Mouse (Mus musculus) Patski (cell line): ENCODE data around the gene Lmo7. TPM values are rescaled to one million over a fixed set of nuclear protein-coding genes. Genes with fewer than 3 reads are reported as not detected.

Source experiments
- ATAC-seq: fragments of 100-300 bp; one replicate; pipeline ENCODE4 v1.8.0; 2021
- CTCF ChIA-PET: fragments of 350-600 bp; sonication (Branson Sonifier 250); formaldehyde crosslinking; loops from one replicate; lab custom pipeline; 2022; ENCODE audit warnings: inconsistent platforms; lab: Charles Lee
- POLR2A ChIA-PET: fragments of 350-600 bp; sonication (Branson Sonifier 250); formaldehyde crosslinking; loops from one replicate; lab custom pipeline; 2022; ENCODE audit warnings: antibody characterized with exemption, inconsistent platforms; lab: Charles Lee
- DNase-seq: peaks from one replicate; pipeline ENCODE4 v3.0.0-alpha.2; 2011; ENCODE audit warnings: low read depth, low spot score
- H3K27me3 ChIP-seq: fragments of 371-371 bp; one replicate; pipeline ENCODE4 v1.5.1; 2021
- CTCF ChIP-seq: fragments of 100-300 bp; IDR thresholded peaks from one replicate; pipeline ENCODE4 v1.5.1; 2021
- in situ Hi-C: fragments of 300-500 bp; cut with MboI; formaldehyde crosslinking; loops from 3 replicates; pipeline ENCODE4 v1.11.1; 2018; ENCODE audit warnings: low pct_unique_long_range_greater_than_20kb, mixed read lengths
- polyA plus RNA-seq: library from polyadenylated mRNA; unstranded; gene quantifications from one replicate; pipeline ENCODE4 v1.2.3, GENCODE M21; 2021

Lmo7 gene
- polyA plus RNA-seq, 1 experiment from 2014 or later = 60.7 TPM

GRCm38 (mm10) chr14:101843443-101843842 lies 113.7 kb downstream of the Lmo7 start:
- CTCF ChIA-PET = interaction anchor here (0.9 to 2.2 kb wide), 3 partner anchors 13 to 40 kb away, joined by 3 to 5 read pairs (median 3); no protein-coding TSS in a partner anchor
- DNase-seq = no peak

GRCm38 (mm10) chr14:101844467-101844866 lies 114.7 kb downstream of the Lmo7 start:
- no peak for TF ChIP-seq CTCF
- no peaks in the 10 kb centered on the region for H3K27me3 ChIP-seq
- ATAC-seq = peak; percentile 49
- DNase-seq = no peak
- in situ Hi-C loops = no loop called here
- CTCF ChIA-PET = interaction anchor here (2.2 kb wide), 1 partner anchor 26 kb away, joined by 5 read pairs; no protein-coding TSS in a partner anchor
- POLR2A ChIA-PET = interaction anchor here (0.6 to 1.0 kb wide), 4 partner anchors 11 to 58 kb away, joined by 3 to 5 read pairs (median 3); no protein-coding TSS in a partner anchor

More at GRCm38 (mm10) chr14:101843443-101843842, 113.7 kb downstream of the Lmo7 start:
- ATAC-seq = no peak
- no peaks in the 10 kb centered on the region for H3K27me3 ChIP-seq
- in situ Hi-C loops = no loop called here
- POLR2A ChIA-PET = interaction anchor here (0.8 kb wide), 1 partner anchor 10 kb away, joined by 5 read pairs; no protein-coding TSS in a partner anchor
- no peak for TF ChIP-seq CTCF

DNA sequence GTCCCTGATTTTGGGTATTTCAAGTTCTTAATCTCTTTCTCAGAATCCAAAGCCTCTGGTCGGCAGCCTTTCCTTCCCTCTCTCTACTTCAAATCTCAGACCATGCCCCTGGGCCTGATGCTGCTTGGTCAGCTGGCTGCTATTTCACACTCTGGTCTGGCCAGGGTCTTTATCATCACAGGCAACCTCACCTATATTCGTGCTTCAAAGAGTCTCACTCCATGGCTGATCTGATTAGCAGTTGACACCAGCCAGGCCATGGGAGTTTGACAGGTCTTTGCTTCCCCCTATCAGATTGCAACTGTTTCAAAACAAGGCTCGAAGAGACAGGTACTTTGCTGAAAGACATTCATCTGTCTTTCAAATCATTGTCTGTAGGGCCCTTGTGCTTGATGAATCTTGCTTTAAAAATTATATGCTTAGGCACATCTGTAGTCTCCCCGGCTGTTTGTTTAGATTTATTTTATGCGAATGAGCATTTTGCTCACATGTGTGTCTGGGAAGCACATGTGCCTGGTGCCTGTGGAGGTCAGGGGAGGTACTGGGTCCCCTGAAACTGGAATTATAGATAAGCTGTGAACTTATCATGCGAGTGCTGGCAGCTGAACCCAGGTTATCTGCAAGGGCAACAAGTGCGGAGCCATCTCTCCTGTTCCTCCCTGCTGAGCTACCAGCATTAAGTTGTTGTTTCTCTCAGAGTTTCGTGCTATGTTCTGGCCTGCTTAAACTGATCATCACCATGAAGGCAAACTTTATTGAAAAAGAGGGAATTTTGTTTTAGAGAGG lies 116.5 kb downstream of the Lmo7 start:
- in situ Hi-C loops = no loop called here
- no peak for ATAC-seq
- ChIA-PET POLR2A (no interaction called here), CTCF (interaction anchor here (1.1 kb wide), 1 partner anchor 10 kb away, joined by 3 read pairs; no protein-coding TSS in a partner anchor)
- no peak for TF ChIP-seq CTCF
- H3K27me3 ChIP-seq = no peaks in the 10 kb centered on the region
- DNase-seq = no peak

DNA sequence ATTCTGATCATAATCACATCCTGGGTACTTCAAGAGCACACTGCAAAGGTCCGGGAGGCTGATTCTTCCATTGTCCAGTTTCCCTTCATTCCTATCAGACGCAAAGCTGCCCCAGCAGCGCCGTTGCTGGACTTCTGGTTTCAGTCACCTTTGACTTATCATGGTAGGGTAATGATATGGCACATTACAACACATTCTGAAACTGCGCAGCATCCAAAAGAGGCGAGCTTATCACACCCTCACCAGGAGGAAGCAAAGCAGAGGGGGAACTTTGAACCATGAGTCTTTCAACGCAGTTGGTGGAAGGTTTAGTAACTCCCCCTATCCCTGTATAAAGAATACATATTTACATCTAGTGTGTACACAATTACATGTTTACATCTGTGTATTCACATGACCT lies 117.8 kb downstream of the Lmo7 start:
- in situ Hi-C loops = no loop called here
- TF ChIP-seq CTCF = no peak
- H3K27me3 ChIP-seq = no peaks in the 10 kb centered on the region
- POLR2A ChIA-PET = interaction anchor here (0.6 kb wide), 1 partner anchor 1438 kb away, joined by 3 read pairs; no protein-coding TSS in a partner anchor
- CTCF ChIA-PET = interaction anchor here (0.9 kb wide), 1 partner anchor 12 kb away, joined by 3 read pairs; no protein-coding TSS in a partner anchor
- DNase-seq = no peak
- no peak for ATAC-seq

DNA sequence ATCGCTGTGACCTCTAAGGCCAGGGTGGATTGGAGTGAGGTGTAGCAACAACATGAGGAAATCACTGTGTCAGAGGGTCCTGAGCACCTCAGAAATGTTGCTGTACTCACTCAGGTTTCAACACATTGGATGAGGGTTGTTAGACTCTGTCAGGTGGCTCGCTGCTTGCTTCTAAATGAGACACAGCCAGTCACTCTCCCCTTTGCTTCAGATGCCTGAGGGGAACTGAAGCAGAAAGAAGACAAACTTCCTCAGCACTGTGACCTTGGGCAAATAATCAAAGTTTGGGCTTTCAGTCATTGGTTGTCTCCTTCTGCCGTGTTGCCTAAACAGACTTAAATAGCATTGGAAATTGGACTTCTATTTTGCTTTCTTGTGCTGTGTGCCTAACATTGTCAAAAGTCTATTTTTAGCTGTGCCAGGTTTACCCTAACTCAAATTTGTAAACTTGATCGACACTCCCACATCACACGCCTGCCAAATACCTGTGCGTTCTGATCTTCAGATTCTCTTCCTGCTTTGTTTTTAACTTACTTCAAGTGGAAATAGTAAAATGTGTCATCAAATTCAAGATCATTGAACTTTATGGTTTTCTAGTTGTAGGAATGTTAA lies 122.9 kb downstream of the Lmo7 start:
- DNase-seq = no peak
- ChIA-PET CTCF (interaction anchor here (1.0 to 2.0 kb wide), 2 partner anchors 13 to 59 kb away, joined by 3 to 4 read pairs; no protein-coding TSS in a partner anchor), POLR2A (no interaction called here)
- no peaks in the 10 kb centered on the region for H3K27me3 ChIP-seq
- ATAC-seq = peak; percentile 71
- no peak for TF ChIP-seq CTCF
- in situ Hi-C loops = no loop called here

DNA sequence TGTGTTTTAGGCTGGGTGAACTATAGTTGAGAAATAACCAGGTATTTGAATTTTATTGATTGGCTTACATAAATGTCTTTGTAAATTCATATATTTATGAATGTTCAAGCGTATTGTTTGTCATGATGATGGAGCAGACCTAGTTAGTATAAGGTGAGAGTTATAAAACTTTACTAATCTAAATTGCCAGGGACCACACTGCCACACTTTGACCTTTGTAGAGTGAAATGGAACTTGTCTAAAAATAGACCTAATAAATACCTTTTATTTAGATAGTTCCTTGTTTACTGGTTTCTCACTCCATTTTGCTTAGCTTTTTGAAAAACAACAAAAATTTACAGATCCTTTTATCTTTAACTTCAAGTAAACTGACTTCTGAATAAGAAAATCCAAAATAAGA lies 123.5 kb downstream of the Lmo7 start:
- no peaks in the 10 kb centered on the region for H3K27me3 ChIP-seq
- ATAC-seq (no peak), DNase-seq (no peak)
- TF ChIP-seq CTCF = no peak
- POLR2A ChIA-PET = no interaction called here
- in situ Hi-C loops = no loop called here
- CTCF ChIA-PET = interaction anchor here (1.3 to 2.0 kb wide), 3 partner anchors 11 to 72 kb away, joined by 3 to 5 read pairs (median 4); no protein-coding TSS in a partner anchor

DNA sequence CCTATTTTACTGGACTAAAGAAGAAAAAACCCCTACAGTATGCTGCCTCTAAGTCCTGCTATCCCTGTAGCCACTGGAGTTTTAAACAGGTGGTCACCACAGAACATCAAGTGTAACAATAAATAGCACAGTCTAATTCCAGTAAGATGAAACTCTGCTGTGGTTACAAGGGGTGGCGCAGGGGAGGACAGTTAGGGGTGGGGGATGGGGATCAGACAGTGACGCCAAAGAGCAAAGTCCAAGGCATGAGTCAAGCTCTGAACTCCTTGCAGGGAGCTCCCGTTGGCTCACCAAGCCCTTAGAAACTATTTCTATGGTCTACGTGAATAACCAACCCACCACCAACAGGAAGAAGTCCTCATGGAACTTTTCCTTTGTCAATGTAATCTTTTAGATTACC lies 124.0 kb downstream of the Lmo7 start:
- in situ Hi-C loops = no loop called here
- ChIA-PET CTCF (interaction anchor here (1.3 to 2.0 kb wide), 4 partner anchors 12 to 72 kb away, joined by 3 to 5 read pairs (median 4); no protein-coding TSS in a partner anchor), POLR2A (no interaction called here)

GRCm38 (mm10) chr14:101854226-101854625 lies 124.5 kb downstream of the Lmo7 start:
- ChIA-PET CTCF (interaction anchor here (1.3 to 2.0 kb wide), 5 partner anchors 12 to 73 kb away, joined by 3 to 5 read pairs (median 4); no protein-coding TSS in a partner anchor), POLR2A (no interaction called here)
- no peak for ATAC-seq
- no peaks in the 10 kb centered on the region for H3K27me3 ChIP-seq
- TF ChIP-seq CTCF = no peak
- no peak for DNase-seq
- in situ Hi-C loops = no loop called here

More for the DNA sequence above, 124.0 kb downstream of the Lmo7 start:
- no peak for TF ChIP-seq CTCF
- ATAC-seq (peak; percentile 51), DNase-seq (no peak)
- H3K27me3 ChIP-seq = no peaks in the 10 kb centered on the region

DNA sequence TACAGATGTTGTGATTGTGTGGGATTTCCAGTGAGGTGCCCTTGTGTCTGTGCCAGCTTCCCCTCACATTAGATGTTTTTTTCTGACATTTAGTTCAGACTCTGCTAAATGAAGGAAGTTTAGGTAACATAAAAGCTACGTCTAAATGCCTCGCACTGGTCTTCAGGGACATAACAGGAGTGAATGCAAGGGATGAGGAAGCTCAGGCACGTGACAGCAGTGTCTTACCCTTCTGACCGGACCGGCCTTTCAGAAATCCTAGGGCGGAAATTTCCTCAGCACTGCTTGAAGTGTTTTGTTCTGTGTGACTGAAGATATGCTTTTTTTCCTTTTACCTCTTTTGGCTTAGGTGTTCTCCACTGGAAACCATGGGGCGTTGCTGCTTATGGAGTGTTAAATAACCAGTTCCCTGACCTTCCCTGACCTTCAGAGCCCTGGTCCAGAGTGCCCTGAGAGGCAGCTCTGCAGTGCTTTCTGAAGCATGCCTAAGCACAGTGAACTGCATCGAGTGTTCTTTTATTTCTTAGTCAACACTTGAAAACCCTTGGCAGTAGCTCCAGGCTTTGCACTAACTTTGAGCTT lies 129.6 kb downstream of the Lmo7 start:
- POLR2A ChIA-PET = interaction anchor here (0.9 kb wide), 1 partner anchor 14 kb away, joined by 3 read pairs; no protein-coding TSS in a partner anchor
- ATAC-seq = no peak
- DNase-seq = no peak
- in situ Hi-C loops = no loop called here
- CTCF ChIA-PET = interaction anchor here (0.8 to 1.2 kb wide), 3 partner anchors 9 to 69 kb away, joined by 3 to 6 read pairs (median 3); no protein-coding TSS in a partner anchor
- no peaks in the 10 kb centered on the region for H3K27me3 ChIP-seq
- no peak for TF ChIP-seq CTCF

- in situ Hi-C loops = no loop called here
- CTCF ChIA-PET = no interaction called here
- DNase-seq (no peak), ATAC-seq (no peak)
- H3K27me3 ChIP-seq = no peaks in the 10 kb centered on the region
- no peak for TF ChIP-seq CTCF
- POLR2A ChIA-PET = no interaction called here
These were observed 132.3 kb downstream of the Lmo7 start for GRCm38 (mm10) chr14:101862088-101862487.
